ENCODE assay signal across 8 mouse cellular contexts in the genomic region with DNA sequence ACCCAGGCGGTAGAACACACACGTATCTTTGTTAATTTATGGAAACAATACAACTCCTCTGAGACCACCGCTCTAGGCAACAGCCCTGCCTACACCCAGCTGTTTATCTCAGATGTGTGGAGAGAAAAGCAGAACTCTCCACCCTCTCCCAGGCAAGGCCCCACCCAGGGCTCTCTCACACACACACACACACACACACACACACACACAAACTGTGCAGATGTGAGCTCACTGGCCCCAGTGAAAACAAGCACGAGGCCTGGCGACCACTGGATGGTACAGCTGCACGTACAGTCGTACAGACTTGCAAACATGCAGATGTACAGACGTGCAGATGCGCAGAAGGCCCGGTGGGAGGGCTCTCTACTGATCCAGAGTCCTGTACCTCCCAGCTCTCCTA. TPM values are rescaled to one million over a fixed set of nuclear protein-coding genes. Genes with fewer than 3 reads are reported as not detected.
DNase-seq lines count a peak whose midpoint lies in the region; ATAC-seq and TF ChIP-seq lines count a peak whose summit lies in the region.

No protein-coding gene starts in this region.

- H3K27me3 ChIP-seq in liver, embryonic 14.5 days (ENCODE audit: control insufficient read depth, insufficient read depth, low read length), result no peaks in the 10 kb centered on the region
- no peaks in the 10 kb centered on the region for H3K27me3 ChIP-seq in forebrain, postnatal 0 days (ENCODE audit: insufficient read depth, low read length)
- H3K27me3 ChIP-seq in forebrain, embryonic 11.5 days (ENCODE audit: control insufficient read depth, insufficient read depth, low read length), result no peaks in the 10 kb centered on the region

- no peak overlapping the region for H3K9ac ChIP-seq in liver, embryonic 14.5 days (replicated peaks)
- no peak overlapping the region for H3K9ac ChIP-seq in forebrain, postnatal 0 days
- no peak overlapping the region for H3K9ac ChIP-seq in forebrain, embryonic 11.5 days (ENCODE audit: low read length)

- no peak for TF ChIP-seq CTCF in liver, embryonic 14.5 days (IDR thresholded peaks at IDR 0.05; ENCODE audit: low read depth)
- TF ChIP-seq CTCF in forebrain, postnatal 0 days (IDR thresholded peaks at IDR 0.05; ENCODE audit: low read depth), result no peak

- H3K36me3 ChIP-seq in liver, embryonic 14.5 days (replicated peaks; ENCODE audit: control insufficient read depth, insufficient read depth, low read depth), result no peaks in the 10 kb centered on the region
- peaks cover 5% of the 10 kb centered on the region; the same call in 1 of the 2 replicates for H3K36me3 ChIP-seq in forebrain, postnatal 0 days (ENCODE audit: insufficient read depth)
- H3K36me3 ChIP-seq in forebrain, embryonic 11.5 days (ENCODE audit: control insufficient read depth, insufficient read depth, low read length), result no peaks in the 10 kb centered on the region

- peak; percentile 82 for ATAC-seq in liver, embryonic 14.5 days (ENCODE audit: insufficient read depth)
- no peak for ATAC-seq in forebrain, postnatal 0 days
- no peak for ATAC-seq in forebrain, embryonic 11.5 days (replicated peaks; ENCODE audit: low FRiP score)

- TF ChIP-seq EP300 in liver, embryonic 14.5 days (IDR thresholded peaks at IDR 0.05; ENCODE audit: low read depth), result no peak

- no peak overlapping the region for H3K4me3 ChIP-seq in liver, embryonic 14.5 days (ENCODE audit: insufficient read depth in 1 of 2, low read depth in 2 of 2, low read length in 2 of 2)
- H3K4me3 ChIP-seq in forebrain, postnatal 0 days (ENCODE audit: low read depth, low read length), result no peak overlapping the region
- H3K4me3 ChIP-seq in forebrain, embryonic 11.5 days (ENCODE audit: low read depth, low read length), result no peak overlapping the region

- 33% methylated on average over 10 of the region's 10 CpGs for WGBS in liver, embryonic 14.5 days (ENCODE audit: insufficient replicate concordance)
- 70% methylated on average over 10 of the region's 10 CpGs for WGBS in forebrain, postnatal 0 days
- 84% methylated on average over 10 of the region's 10 CpGs for WGBS in forebrain, embryonic 11.5 days

- peaks cover 3 to 25% of the 10 kb centered on the region in 2 experiments; a peak in 3 of 4 replicates for H3K4me1 ChIP-seq in liver, embryonic 14.5 days (replicated peaks; ENCODE audit: control insufficient read depth in 2 of 2, insufficient read depth in 2 of 2, low read length in 1 of 2)
- H3K4me1 ChIP-seq in forebrain, postnatal 0 days (ENCODE audit: insufficient read depth), result no peaks in the 10 kb centered on the region
- H3K4me1 ChIP-seq in forebrain, embryonic 11.5 days (replicated peaks; ENCODE audit: control insufficient read depth, insufficient read depth, low read length), result no peaks in the 10 kb centered on the region

- peak; percentile 47 for DNase-seq in lung, postnatal 10 days
- DNase-seq in lung, postnatal 25 days (ENCODE audit: low spot score), result no peak
- peak; percentile 37 for DNase-seq in gastrocnemius, postnatal 25 days
- DNase-seq in liver, embryonic 14.5 days (ENCODE audit: low read depth in 3 of 3, low spot score in 3 of 3), result peak in 2 of 3 experiments; percentile 24
- peak; percentile 68 to 70 for DNase-seq in thymus, postnatal 10 days (ENCODE audit: low spot score in 2 of 2)
- DNase-seq in forebrain, postnatal 0 days, result no peak
- no peak for DNase-seq in kidney, postnatal 14 days
- no peak for DNase-seq in forebrain, embryonic 11.5 days (ENCODE audit: low spot score)

- H3K27ac ChIP-seq in liver, embryonic 14.5 days, result no peak overlapping the region
- no peak overlapping the region for H3K27ac ChIP-seq in forebrain, postnatal 0 days (ENCODE audit: low read depth, low read length)
- no peak overlapping the region for H3K27ac ChIP-seq in forebrain, embryonic 11.5 days (ENCODE audit: low read depth, low read length)

- H3K9me3 ChIP-seq in liver, embryonic 14.5 days (ENCODE audit: control insufficient read depth, low read length), result no peaks in the 10 kb centered on the region
- H3K9me3 ChIP-seq in forebrain, postnatal 0 days (ENCODE audit: low read length), result no peaks in the 10 kb centered on the region
- no peaks in the 10 kb centered on the region for H3K9me3 ChIP-seq in forebrain, embryonic 11.5 days (ENCODE audit: control insufficient read depth, low read length)

- peak overlapping the region; percentile 2; the same call in 1 of the 2 replicates for H3K4me2 ChIP-seq in liver, embryonic 14.5 days (ENCODE audit: low read depth)
- no peak overlapping the region for H3K4me2 ChIP-seq in forebrain, postnatal 0 days (ENCODE audit: low read depth)
- H3K4me2 ChIP-seq in forebrain, embryonic 11.5 days (ENCODE audit: low read depth, low read length, severe bottlenecking), result no peak overlapping the region

RNA-seq across cellular contexts. Expression of gene Endou, which starts 13.8 kb away (rescaled TPM):
- total RNA-seq in gastrocnemius, postnatal 25 days (2021), result under 1 TPM; 0.36 to 0.91 TPM
- 0.01 and 0.02 TPM in 2 replicates for polyA plus RNA-seq in liver, embryonic 14.5 days (2012; rRNA removed)
- not detected in 2 replicates for polyA plus RNA-seq in liver, embryonic 14.5 days (2014; fragmentation: Nextera tagmentation; extraction: Ambion mirVana)
- 0.14 and 0.15 TPM in 2 replicates for total RNA-seq in forebrain, postnatal 0 days (2014; rRNA removed)
- polyA plus RNA-seq in forebrain, postnatal 0 days (2015; fragmentation: Nextera tagmentation; extraction: Ambion mirVana), result 0.18 and 0.34 TPM in 2 replicates
- 0.33 TPM in 1 of 2 replicates, not detected in the other for polyA plus RNA-seq in forebrain, embryonic 11.5 days (2014; fragmentation: Nextera tagmentation; extraction: Ambion mirVana)

RNA-seq across cellular contexts. Expression of gene Rapgef3, which starts 22.8 kb away (rescaled TPM):
- total RNA-seq in gastrocnemius, postnatal 25 days (2021), result 1 to 10 TPM; 3.7 to 8.1 TPM
- polyA plus RNA-seq in liver, embryonic 14.5 days (2012; rRNA removed), result 2.2 and 2.3 TPM in 2 replicates
- polyA plus RNA-seq in liver, embryonic 14.5 days (2014; fragmentation: Nextera tagmentation; extraction: Ambion mirVana), result 0.84 and 0.95 TPM in 2 replicates
- 16.6 and 22.0 TPM in 2 replicates for total RNA-seq in forebrain, postnatal 0 days (2014; rRNA removed)
- polyA plus RNA-seq in forebrain, postnatal 0 days (2015; fragmentation: Nextera tagmentation; extraction: Ambion mirVana), result 6.5 and 8.7 TPM in 2 replicates
- polyA plus RNA-seq in forebrain, embryonic 11.5 days (2014; fragmentation: Nextera tagmentation; extraction: Ambion mirVana), result 4.8 and 5.5 TPM in 2 replicates

RNA-seq across cellular contexts. Expression of gene Slc48a1, which starts 33.4 kb away (rescaled TPM):
- total RNA-seq in gastrocnemius, postnatal 25 days (2021), result 10 to 100 TPM; 44.7 to 47.2 TPM
- polyA plus RNA-seq in liver, embryonic 14.5 days (2012; rRNA removed), result 35.0 and 47.8 TPM in 2 replicates
- polyA plus RNA-seq in liver, embryonic 14.5 days (2014; fragmentation: Nextera tagmentation; extraction: Ambion mirVana), result 73.9 and 74.7 TPM in 2 replicates
- 40.2 and 56.4 TPM in 2 replicates for total RNA-seq in forebrain, postnatal 0 days (2014; rRNA removed)
- 123 and 135 TPM in 2 replicates for polyA plus RNA-seq in forebrain, postnatal 0 days (2015; fragmentation: Nextera tagmentation; extraction: Ambion mirVana)
- 32.1 and 32.9 TPM in 2 replicates for polyA plus RNA-seq in forebrain, embryonic 11.5 days (2014; fragmentation: Nextera tagmentation; extraction: Ambion mirVana)

RNA-seq across cellular contexts. Expression of gene Rpap3, which starts 39.3 kb away (rescaled TPM):
- total RNA-seq in gastrocnemius, postnatal 25 days (2021), result 10 to 100 TPM in 1 of 2 experiments, 1 to 10 TPM in 1; 9.6 to 11.4 TPM
- 3.4 and 6.8 TPM in 2 replicates for polyA plus RNA-seq in liver, embryonic 14.5 days (2012; rRNA removed)
- polyA plus RNA-seq in liver, embryonic 14.5 days (2014; fragmentation: Nextera tagmentation; extraction: Ambion mirVana), result 11.2 and 11.4 TPM in 2 replicates
- total RNA-seq in forebrain, postnatal 0 days (2014; rRNA removed), result 39.6 and 45.5 TPM in 2 replicates
- 45.6 and 47.7 TPM in 2 replicates for polyA plus RNA-seq in forebrain, postnatal 0 days (2015; fragmentation: Nextera tagmentation; extraction: Ambion mirVana)
- polyA plus RNA-seq in forebrain, embryonic 11.5 days (2014; fragmentation: Nextera tagmentation; extraction: Ambion mirVana), result 47.8 and 48.5 TPM in 2 replicates

Comparison
In these comparisons a context has a peak if more than half of its experiments do, and no peak if none do; other contexts are left out.
1. DNase-seq: peak in lung, postnatal 10 days (single experiment), gastrocnemius, postnatal 25 days (single experiment), liver, embryonic 14.5 days (2 of 3) and thymus, postnatal 10 days (2 of 2); none in lung, postnatal 25 days (single experiment), forebrain, postnatal 0 days (single experiment), kidney, postnatal 14 days (single experiment) and forebrain, embryonic 11.5 days (single experiment).